ENCODE assay signal across 9 mouse cellular contexts in genomic region chr9:65561016-65561415, GRCm38 (mm10). TPM values are rescaled to one million over a fixed set of nuclear protein-coding genes. Genes with fewer than 3 reads are reported as not detected.
DNase-seq lines count a peak whose midpoint lies in the region; ATAC-seq lines count a peak whose summit lies in the region.
"Had no signal": no experiment of that assay in that cellular context is flagged by ENCODE, and none has a peak within 500 bp of the region (broad histone marks: within the 10 kb centered on the region; RNA-seq: fewer than 3 reads in every experiment).

No protein-coding gene starts in this region.

- H3K9me3 ChIP-seq in forebrain, embryonic 10.5 days = no peaks in the 10 kb centered on the region
- H3K9me3 ChIP-seq in forebrain, embryonic 13.5 days (replicated peaks) = no peaks in the 10 kb centered on the region
- H3K9me3 ChIP-seq in embryonic facial prominence, embryonic 11.5 days (replicated peaks; ENCODE audit: control insufficient read depth, low read length) = no peaks in the 10 kb centered on the region

- ATAC-seq in forebrain, embryonic 13.5 days = no peak
- ATAC-seq in embryonic facial prominence, embryonic 11.5 days (replicated peaks; ENCODE audit: insufficient number of reproducible peaks, low FRiP score, low TSS enrichment, low read depth) = 0 out of 2 replicates have a peak, but pooled peaks have one; percentile 15

- H3K27me3 ChIP-seq in forebrain, embryonic 10.5 days (ENCODE audit: poor library complexity, severe bottlenecking) = no peaks in the 10 kb centered on the region
- no peaks in the 10 kb centered on the region for H3K27me3 ChIP-seq in forebrain, embryonic 13.5 days
- no peaks in the 10 kb centered on the region for H3K27me3 ChIP-seq in embryonic facial prominence, embryonic 11.5 days (ENCODE audit: control insufficient read depth, insufficient read depth, low read length)

- H3K4me2 ChIP-seq in forebrain, embryonic 13.5 days = no peak overlapping the region
- H3K4me2 ChIP-seq in embryonic facial prominence, embryonic 11.5 days (ENCODE audit: low read depth, low read length) = no peak overlapping the region

- no peak overlapping the region for H3K9ac ChIP-seq in forebrain, embryonic 13.5 days
- H3K9ac ChIP-seq in embryonic facial prominence, embryonic 11.5 days (replicated peaks; ENCODE audit: low read length) = no peak overlapping the region

- DNase-seq in forebrain, embryonic 10.5 days (ENCODE audit: extremely low spot score, low spot score) = no peak
- DNase-seq in left cerebral cortex, postnatal 4 days = peak; percentile 79
- no peak for DNase-seq in left cerebral cortex, adult 11 months (ENCODE audit: low spot score)
- DNase-seq in embryonic facial prominence, embryonic 11.5 days (ENCODE audit: low spot score) = no peak
- peak; percentile 69 for DNase-seq in lung, postnatal 25 days (ENCODE audit: low spot score)
- no peak for DNase-seq in ovary, adult 18-20 months (ENCODE audit: low spot score)
- no peak for DNase-seq in ovary, postnatal 14 days (ENCODE audit: low spot score)

- 91% methylated on average over 4 of the region's 4 CpGs for WGBS in forebrain, embryonic 10.5 days
- 82% methylated on average over 4 of the region's 4 CpGs for WGBS in forebrain, embryonic 13.5 days
- 79% methylated on average over 4 of the region's 4 CpGs for WGBS in embryonic facial prominence, embryonic 11.5 days

- peak overlapping the region; percentile 83 for H3K27ac ChIP-seq in forebrain, embryonic 10.5 days
- H3K27ac ChIP-seq in forebrain, embryonic 13.5 days = no peak overlapping the region
- H3K27ac ChIP-seq in embryonic facial prominence, embryonic 11.5 days (replicated peaks; ENCODE audit: low read depth, low read length) = no peak overlapping the region

- H3K4me1 ChIP-seq in forebrain, embryonic 10.5 days = peaks cover 20% of the 10 kb centered on the region
- H3K4me1 ChIP-seq in forebrain, embryonic 13.5 days = peaks cover 12% of the 10 kb centered on the region; the same call in 1 of the 2 replicates
- H3K4me1 ChIP-seq in embryonic facial prominence, embryonic 11.5 days (ENCODE audit: control insufficient read depth, insufficient read depth, low read length) = peaks cover 3% of the 10 kb centered on the region; the same call in 1 of the 2 replicates

- no peak overlapping the region for H3K4me3 ChIP-seq in forebrain, embryonic 10.5 days
- H3K4me3 ChIP-seq in forebrain, embryonic 13.5 days = no peak overlapping the region
- H3K4me3 ChIP-seq in embryonic facial prominence, embryonic 11.5 days (ENCODE audit: low read depth, low read length) = no peak overlapping the region

- intact Hi-C loops in left cerebral cortex, postnatal 4 days (cut with DNase I) = no loop called here

- H3K36me3 ChIP-seq in forebrain, embryonic 10.5 days (replicated peaks) = peaks cover 76% of the 10 kb centered on the region
- H3K36me3 ChIP-seq in forebrain, embryonic 13.5 days (ENCODE audit: poor library complexity, severe bottlenecking) = peaks cover 23% of the 10 kb centered on the region
- no peaks in the 10 kb centered on the region; the same call in 1 of the 2 replicates for H3K36me3 ChIP-seq in embryonic facial prominence, embryonic 11.5 days (replicated peaks; ENCODE audit: control insufficient read depth, insufficient read depth, low read depth, low read length)

RNA-seq across cellular contexts. Expression of gene Plekho2, which starts 18.8 kb away (rescaled TPM):
- polyA plus RNA-seq in forebrain, embryonic 10.5 days (2016; fragmentation: Nextera tagmentation; extraction: Ambion mirVana) = 11.1 and 11.9 TPM in 2 replicates
- 4.9 and 5.5 TPM in 2 replicates for polyA plus RNA-seq in forebrain, embryonic 13.5 days (2015; fragmentation: Nextera tagmentation; extraction: Ambion mirVana)
- total RNA-seq in left cerebral cortex, postnatal 4 days (2021) = 1 to 10 TPM; 6.1 to 7.0 TPM
- 10.6 and 11.2 TPM in 2 replicates for polyA plus RNA-seq in embryonic facial prominence, embryonic 11.5 days (2014; fragmentation: Nextera tagmentation; extraction: Ambion mirVana)

RNA-seq across cellular contexts. Expression of gene Pif1, which starts 25.9 kb away (rescaled TPM):
- polyA plus RNA-seq in forebrain, embryonic 10.5 days (2016; fragmentation: Nextera tagmentation; extraction: Ambion mirVana) = 30.9 and 31.9 TPM in 2 replicates
- 21.2 and 21.5 TPM in 2 replicates for polyA plus RNA-seq in forebrain, embryonic 13.5 days (2015; fragmentation: Nextera tagmentation; extraction: Ambion mirVana)
- total RNA-seq in left cerebral cortex, postnatal 4 days (2021) = 1 to 10 TPM; 1.7 to 1.9 TPM
- polyA plus RNA-seq in embryonic facial prominence, embryonic 11.5 days (2014; fragmentation: Nextera tagmentation; extraction: Ambion mirVana) = 9.7 and 10.4 TPM in 2 replicates

RNA-seq across cellular contexts. Expression of gene Ankdd1a, which starts 41.0 kb away (rescaled TPM):
- not detected in 2 replicates for polyA plus RNA-seq in forebrain, embryonic 10.5 days (2016; fragmentation: Nextera tagmentation; extraction: Ambion mirVana)
- 0.14 TPM in 1 of 2 replicates, not detected in the other for polyA plus RNA-seq in forebrain, embryonic 13.5 days (2015; fragmentation: Nextera tagmentation; extraction: Ambion mirVana)
- total RNA-seq in left cerebral cortex, postnatal 4 days (2021) = 1 to 10 TPM; 1.3 to 2.1 TPM
- not detected in 2 replicates for polyA plus RNA-seq in embryonic facial prominence, embryonic 11.5 days (2014; fragmentation: Nextera tagmentation; extraction: Ambion mirVana)
- polyA plus RNA-seq: intestine, embryonic 14.5 days had no signal

Comparison
In these comparisons a context has a peak if more than half of its experiments do, and no peak if none do; other contexts are left out.
1. DNase-seq: peak in left cerebral cortex, postnatal 4 days (single experiment) and lung, postnatal 25 days (single experiment); none in forebrain, embryonic 10.5 days (single experiment), left cerebral cortex, adult 11 months (single experiment), embryonic facial prominence, embryonic 11.5 days (single experiment), ovary, adult 18-20 months (single experiment) and ovary, postnatal 14 days (single experiment).